Mouse (Mus musculus): ENCODE results near the gene Brd1. TPM values are rescaled to one million over a fixed set of nuclear protein-coding genes. Genes with fewer than 3 reads are reported as not detected.

The Brd1 gene
- polyA plus RNA-seq, 1 experiment from 2014 or later: 27.3 TPM

DNA sequence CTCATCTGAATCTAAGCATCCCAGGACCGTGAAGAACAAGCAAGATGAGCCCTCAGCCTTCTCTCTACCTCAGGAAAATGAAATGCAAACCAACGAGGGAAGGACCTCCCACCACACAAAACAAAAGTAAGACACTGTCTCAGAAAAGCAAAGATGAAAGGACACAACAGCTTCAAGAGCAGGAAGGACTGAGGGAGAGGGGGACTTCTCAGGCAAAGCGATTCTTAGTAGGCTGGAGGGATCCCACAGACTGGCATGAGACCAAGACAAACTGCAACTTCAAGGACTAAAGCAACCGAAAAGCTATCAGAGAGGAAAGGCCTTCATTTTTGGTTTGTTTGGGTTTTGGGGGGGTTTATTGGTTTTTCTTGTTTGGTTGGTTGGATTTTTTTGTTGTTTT is 2.1 kb upstream of the Brd1 start:
- Histone ChIP-seq H3K9me3 (ENCODE audit: control insufficient read depth, low read length) (no peaks in the 10 kb centered on the region), H3K27me3 (replicated peaks; ENCODE audit: control insufficient read depth, insufficient read depth, low read length) (no peaks in the 10 kb centered on the region), H3K4me3 (replicated peaks; ENCODE audit: low read length) (no peak overlapping the region), H3K27ac (ENCODE audit: low read length) (no peak overlapping the region), H3K4me1 (replicated peaks; ENCODE audit: control insufficient read depth, insufficient read depth, low read length) (peaks cover 24% of the 10 kb centered on the region), H3K36me3 (ENCODE audit: control insufficient read depth, insufficient read depth) (no peaks in the 10 kb centered on the region), H3K9ac (replicated peaks; ENCODE audit: low read depth, low read length) (no peak overlapping the region), H3K4me2 (ENCODE audit: low read length) (no peak overlapping the region)
- ATAC-seq: no peak
- 72% methylated on average over 4 of the region's 4 CpGs for WGBS

DNA sequence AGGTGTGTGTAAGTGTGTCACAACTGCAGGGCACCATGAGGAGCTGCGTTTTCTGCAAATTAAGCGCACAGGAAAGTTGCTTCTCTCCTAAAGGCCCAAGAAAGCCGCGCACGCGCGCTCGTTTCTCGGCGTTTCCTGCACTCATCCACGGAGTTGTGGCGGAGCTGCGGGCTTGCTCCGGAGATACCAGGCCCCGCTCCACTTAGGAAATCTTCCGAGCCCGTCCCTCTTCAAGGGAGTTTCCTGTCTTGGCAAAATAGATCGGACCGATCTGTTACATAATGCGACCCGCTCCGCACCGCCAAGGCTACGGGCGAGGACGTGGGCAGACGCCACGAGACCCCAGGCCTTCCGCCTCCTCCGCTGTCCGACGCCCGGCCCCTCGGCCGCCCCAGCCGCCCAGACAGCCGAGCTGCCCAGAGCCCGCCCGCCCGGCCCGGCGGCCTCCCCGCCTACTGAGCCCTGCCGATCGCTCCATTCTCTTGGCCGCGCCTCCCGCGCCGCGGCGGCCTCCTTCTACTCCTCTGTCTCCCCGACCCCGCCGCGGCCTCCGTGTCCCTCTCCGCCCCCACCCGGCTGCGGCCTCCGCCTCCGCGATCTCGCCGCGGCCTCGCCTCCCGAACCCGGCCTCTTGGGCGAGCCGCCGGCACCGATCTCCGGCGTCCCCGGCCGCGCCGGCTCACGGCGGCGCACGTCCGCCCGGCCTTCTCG is 837 bp downstream of the Brd1 start:
- under 1% methylated on average over 80 of the region's 86 CpGs for WGBS
- H3K27me3 ChIP-seq (replicated peaks; ENCODE audit: control insufficient read depth, insufficient read depth, low read length): no peaks in the 10 kb centered on the region
- H3K36me3 ChIP-seq (ENCODE audit: control insufficient read depth, insufficient read depth): peaks cover 17% of the 10 kb centered on the region

GRCm38 (mm10) chr15:88732405-88733020 is 1.5 kb downstream of the Brd1 start:
- Histone ChIP-seq H3K9me3 (ENCODE audit: control insufficient read depth, low read length) (no peaks in the 10 kb centered on the region), H3K4me3 (replicated peaks; ENCODE audit: low read length) (peak overlapping the region; percentile 94), H3K36me3 (ENCODE audit: control insufficient read depth, insufficient read depth) (peaks cover 17% of the 10 kb centered on the region), H3K27me3 (replicated peaks; ENCODE audit: control insufficient read depth, insufficient read depth, low read length) (no peaks in the 10 kb centered on the region), H3K9ac (replicated peaks; ENCODE audit: low read depth, low read length) (peak overlapping the region; percentile 93), H3K4me1 (replicated peaks; ENCODE audit: control insufficient read depth, insufficient read depth, low read length) (peaks cover 26% of the 10 kb centered on the region), H3K4me2 (ENCODE audit: low read length) (peak overlapping the region; percentile 79), H3K27ac (ENCODE audit: low read length) (no peak overlapping the region)
- 26% methylated on average over 15 of the region's 15 CpGs for WGBS
- ATAC-seq: no peak

More for the DNA sequence above, 837 bp downstream of the Brd1 start:
- Histone ChIP-seq H3K27ac (ENCODE audit: low read length) (peak overlapping the region; percentile 86), H3K4me1 (replicated peaks; ENCODE audit: control insufficient read depth, insufficient read depth, low read length) (peaks cover 26% of the 10 kb centered on the region), H3K9ac (replicated peaks; ENCODE audit: low read depth, low read length) (peak overlapping the region; percentile 93), H3K4me2 (ENCODE audit: low read length) (peak overlapping the region; percentile 79), H3K9me3 (ENCODE audit: control insufficient read depth, low read length) (no peaks in the 10 kb centered on the region), H3K4me3 (replicated peaks; ENCODE audit: low read length) (peak overlapping the region; percentile 94)
- peak; percentile 63 for ATAC-seq

DNA sequence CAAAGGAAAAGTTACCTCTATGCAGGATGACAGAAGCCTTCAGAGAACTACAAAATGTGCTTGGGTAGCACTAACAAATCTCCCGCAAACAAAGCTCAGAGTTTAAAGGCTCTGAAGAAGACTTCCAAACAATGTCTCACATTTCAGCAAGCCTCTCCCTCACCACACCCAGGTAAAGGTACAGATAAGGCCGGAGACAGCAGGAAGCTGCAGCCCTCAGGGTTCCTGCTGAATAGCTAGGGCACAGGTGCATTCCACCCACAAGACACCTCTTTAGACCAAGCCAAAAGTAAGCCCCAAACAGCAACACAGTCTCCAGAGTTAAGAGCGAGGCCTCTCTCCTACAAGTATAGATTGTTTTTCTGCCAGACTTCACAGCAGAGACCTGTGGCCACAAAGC is 3.3 kb downstream of the Brd1 start:
- Histone ChIP-seq H3K4me2 (ENCODE audit: low read length) (no peak overlapping the region), H3K36me3 (ENCODE audit: control insufficient read depth, insufficient read depth) (peaks cover 21% of the 10 kb centered on the region), H3K9ac (replicated peaks; ENCODE audit: low read depth, low read length) (no peak overlapping the region), H3K4me3 (replicated peaks; ENCODE audit: low read length) (no peak overlapping the region), H3K27me3 (replicated peaks; ENCODE audit: control insufficient read depth, insufficient read depth, low read length) (no peaks in the 10 kb centered on the region), H3K27ac (ENCODE audit: low read length) (no peak overlapping the region), H3K4me1 (replicated peaks; ENCODE audit: control insufficient read depth, insufficient read depth, low read length) (peaks cover 26% of the 10 kb centered on the region), H3K9me3 (ENCODE audit: control insufficient read depth, low read length) (no peaks in the 10 kb centered on the region)
- WGBS: 88% methylated on average over 3 of the region's 3 CpGs
- no peak for ATAC-seq

- Histone ChIP-seq H3K36me3 (ENCODE audit: control insufficient read depth, insufficient read depth) (peaks cover 34% of the 10 kb centered on the region), H3K4me2 (ENCODE audit: low read length) (no peak overlapping the region), H3K9me3 (ENCODE audit: control insufficient read depth, low read length) (no peaks in the 10 kb centered on the region), H3K27me3 (replicated peaks; ENCODE audit: control insufficient read depth, insufficient read depth, low read length) (no peaks in the 10 kb centered on the region), H3K4me3 (replicated peaks; ENCODE audit: low read length) (no peak overlapping the region), H3K9ac (replicated peaks; ENCODE audit: low read depth, low read length) (no peak overlapping the region), H3K4me1 (replicated peaks; ENCODE audit: control insufficient read depth, insufficient read depth, low read length) (peaks cover 30% of the 10 kb centered on the region), H3K27ac (ENCODE audit: low read length) (no peak overlapping the region)
- no peak for ATAC-seq
- WGBS: 87% methylated on average over 3 of the region's 3 CpGs
Observed at GRCm38 (mm10) chr15:88727204-88727603, 6.8 kb downstream of the Brd1 start.

DNA sequence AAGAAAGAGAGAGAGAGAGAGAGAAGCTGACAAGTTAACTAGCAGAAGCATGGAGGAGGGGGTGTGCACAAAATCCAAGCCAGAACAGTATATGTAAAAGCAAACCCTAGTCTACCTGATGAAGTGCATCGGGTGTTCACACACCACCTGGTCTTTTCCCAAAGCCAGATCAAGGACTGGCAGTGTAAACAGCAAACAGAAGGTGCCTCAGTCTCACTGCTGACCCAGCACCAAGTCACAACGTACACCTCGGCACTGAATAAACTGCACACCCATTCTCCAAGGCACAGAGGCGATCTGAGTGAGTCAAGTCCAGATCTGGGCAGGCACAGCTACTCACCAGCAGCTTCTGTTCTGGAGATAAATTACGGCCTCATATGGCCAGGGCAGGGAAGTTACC is 9.0 kb downstream of the Brd1 start:
- Histone ChIP-seq H3K36me3 (ENCODE audit: control insufficient read depth, insufficient read depth) (peaks cover 32% of the 10 kb centered on the region), H3K27me3 (replicated peaks; ENCODE audit: control insufficient read depth, insufficient read depth, low read length) (no peaks in the 10 kb centered on the region)

DNA sequence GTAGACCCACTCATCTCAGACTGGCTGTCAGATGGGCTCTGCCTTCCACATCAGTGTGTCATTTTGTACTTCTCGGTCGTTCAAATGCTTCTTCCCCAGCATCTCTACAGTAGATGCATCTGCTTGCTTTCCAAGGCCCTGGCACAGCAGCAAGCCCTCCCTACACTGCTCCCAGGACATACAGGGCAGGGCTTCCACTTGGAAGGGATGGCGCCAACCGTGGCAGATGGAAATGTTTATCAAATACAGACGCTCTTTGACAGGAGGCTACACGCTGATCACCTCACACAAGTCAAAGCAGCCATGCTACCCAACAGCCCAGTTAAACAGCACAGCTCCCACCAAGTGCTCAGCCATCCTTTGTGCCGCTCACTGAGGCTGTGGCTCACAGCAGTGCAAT is 9.7 kb downstream of the Brd1 start:
- peak; percentile 38; the same call in 1 of the 2 replicates for ATAC-seq
- H3K4me3 ChIP-seq (replicated peaks; ENCODE audit: low read length): no peak overlapping the region
- H3K4me2 ChIP-seq (ENCODE audit: low read length): no peak overlapping the region
- H3K9ac ChIP-seq (replicated peaks; ENCODE audit: low read depth, low read length): no peak overlapping the region
- 66% methylated on average over 7 of the region's 7 CpGs for WGBS
- H3K9me3 ChIP-seq (ENCODE audit: control insufficient read depth, low read length): no peaks in the 10 kb centered on the region
- H3K4me1 ChIP-seq (replicated peaks; ENCODE audit: control insufficient read depth, insufficient read depth, low read length): peaks cover 14% of the 10 kb centered on the region
- peaks cover 25% of the 10 kb centered on the region for H3K36me3 ChIP-seq (ENCODE audit: control insufficient read depth, insufficient read depth)
- H3K27me3 ChIP-seq (replicated peaks; ENCODE audit: control insufficient read depth, insufficient read depth, low read length): no peaks in the 10 kb centered on the region
- H3K27ac ChIP-seq (ENCODE audit: low read length): no peak overlapping the region

More for the DNA sequence above, 9.0 kb downstream of the Brd1 start:
- WGBS: 89% methylated on average over 5 of the region's 5 CpGs
- ATAC-seq: no peak
- no peak overlapping the region for H3K27ac ChIP-seq (ENCODE audit: low read length)
- peaks cover 14% of the 10 kb centered on the region for H3K4me1 ChIP-seq (replicated peaks; ENCODE audit: control insufficient read depth, insufficient read depth, low read length)
- H3K4me3 ChIP-seq (replicated peaks; ENCODE audit: low read length): no peak overlapping the region
- H3K4me2 ChIP-seq (ENCODE audit: low read length): no peak overlapping the region
- no peak overlapping the region for H3K9ac ChIP-seq (replicated peaks; ENCODE audit: low read depth, low read length)
- no peaks in the 10 kb centered on the region for H3K9me3 ChIP-seq (ENCODE audit: control insufficient read depth, low read length)

DNA sequence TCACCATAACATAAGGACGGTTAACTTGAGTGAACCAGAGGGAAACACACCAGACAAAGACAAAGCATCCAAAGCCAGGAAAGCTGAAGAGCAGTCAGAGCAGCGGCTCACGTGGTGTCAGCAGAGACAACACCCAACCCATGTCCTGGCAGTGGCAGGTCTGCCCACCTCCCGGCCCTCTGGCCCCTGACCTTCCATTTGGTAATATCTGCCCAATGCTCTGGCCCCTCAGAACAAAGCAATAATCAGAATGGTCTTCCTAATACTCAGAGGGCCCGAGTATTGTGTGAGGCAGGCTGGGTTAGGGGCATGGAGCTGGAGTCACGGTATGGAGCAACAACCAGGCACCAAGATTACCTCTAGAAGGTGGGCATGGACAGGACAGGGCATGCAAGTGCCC is 10.8 kb downstream of the Brd1 start:
- no peaks in the 10 kb centered on the region for H3K27me3 ChIP-seq (replicated peaks; ENCODE audit: control insufficient read depth, insufficient read depth, low read length)
- peaks cover 14% of the 10 kb centered on the region for H3K4me1 ChIP-seq (replicated peaks; ENCODE audit: control insufficient read depth, insufficient read depth, low read length)
- no peak for ATAC-seq
- H3K4me3 ChIP-seq (replicated peaks; ENCODE audit: low read length): no peak overlapping the region
- WGBS: 91% methylated on average over 6 of the region's 6 CpGs
- no peak overlapping the region for H3K4me2 ChIP-seq (ENCODE audit: low read length)
- no peak overlapping the region for H3K9ac ChIP-seq (replicated peaks; ENCODE audit: low read depth, low read length)
- H3K36me3 ChIP-seq (ENCODE audit: control insufficient read depth, insufficient read depth): peaks cover 17% of the 10 kb centered on the region
- no peak overlapping the region for H3K27ac ChIP-seq (ENCODE audit: low read length)
- H3K9me3 ChIP-seq (ENCODE audit: control insufficient read depth, low read length): no peaks in the 10 kb centered on the region

DNA sequence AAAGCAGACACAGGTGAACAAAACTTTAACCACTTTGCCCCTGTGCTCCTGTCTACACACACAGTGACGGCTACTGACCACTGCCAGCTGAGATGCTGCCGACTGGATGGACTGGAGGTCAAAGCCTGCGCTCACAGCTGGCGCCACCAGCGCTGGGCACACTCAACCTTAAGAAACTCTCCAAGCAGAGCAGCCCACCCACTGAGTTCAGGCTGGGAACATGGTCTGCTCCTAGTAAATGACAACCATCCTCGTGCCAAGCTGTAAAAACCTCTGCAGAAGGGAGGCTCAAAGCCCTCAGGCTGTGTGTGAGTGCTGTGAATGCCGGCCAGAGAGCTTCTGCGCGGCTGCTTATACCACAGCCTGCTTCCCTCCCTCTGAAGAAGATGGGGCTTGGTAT is 16.8 kb downstream of the Brd1 start:
- Histone ChIP-seq H3K9me3 (ENCODE audit: control insufficient read depth, low read length) (no peaks in the 10 kb centered on the region), H3K36me3 (ENCODE audit: control insufficient read depth, insufficient read depth) (peaks cover 18% of the 10 kb centered on the region), H3K9ac (replicated peaks; ENCODE audit: low read depth, low read length) (no peak overlapping the region), H3K27me3 (replicated peaks; ENCODE audit: control insufficient read depth, insufficient read depth, low read length) (no peaks in the 10 kb centered on the region), H3K4me2 (ENCODE audit: low read length) (no peak overlapping the region), H3K27ac (ENCODE audit: low read length) (no peak overlapping the region), H3K4me1 (replicated peaks; ENCODE audit: control insufficient read depth, insufficient read depth, low read length) (no peaks in the 10 kb centered on the region), H3K4me3 (replicated peaks; ENCODE audit: low read length) (no peak overlapping the region)
- 60% methylated on average over 9 of the region's 9 CpGs for WGBS
- ATAC-seq: no peak

Measured in forebrain, embryonic 16.5 days (tissue).